Mouse (Mus musculus) Muller cell, postnatal 12 days (primary cell): Measurements from ENCODE around the gene Fbxl3.

Experiments used
- DNase-seq: peaks from one replicate; pipeline ENCODE4 v3.0.0-alpha.2; 2015; ENCODE audit errors: inconsistent ontology term

Gene Fbxl3

GRCm38 (mm10) chr14:103099238-103099933, at the start of gene Fbxl3:
Gene Fbxl3 (minus strand): TSS chr14:103099566.
- DNase-seq: peak; percentile 96

- DNase-seq: no peak
Measured at GRCm38 (mm10) chr14:103131991-103132390, 32.6 kb upstream of the Fbxl3 start.

DNA sequence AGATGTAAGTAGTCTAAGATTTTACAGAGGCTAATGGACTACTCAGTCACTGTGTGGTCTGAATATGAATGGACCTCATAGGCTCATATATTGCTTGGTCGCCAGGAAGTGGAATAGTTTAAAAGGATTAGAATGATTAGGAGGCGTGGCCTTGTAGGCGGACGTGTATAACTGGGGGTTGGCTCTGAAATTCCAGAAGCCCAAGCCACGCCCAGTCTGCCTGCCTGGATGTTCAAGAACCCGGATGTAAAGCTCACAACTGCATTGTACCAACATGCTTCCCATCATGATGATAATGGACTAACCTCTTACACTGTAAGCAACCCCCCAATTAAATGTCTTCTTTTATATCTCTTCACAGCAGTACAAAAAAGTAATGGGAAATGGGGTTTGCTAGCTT, 26.4 kb upstream of the Fbxl3 start:
- no peak for DNase-seq

- DNase-seq: no peak
Measured at GRCm38 (mm10) chr14:103114994-103115670, 15.8 kb upstream of the Fbxl3 start.

DNA sequence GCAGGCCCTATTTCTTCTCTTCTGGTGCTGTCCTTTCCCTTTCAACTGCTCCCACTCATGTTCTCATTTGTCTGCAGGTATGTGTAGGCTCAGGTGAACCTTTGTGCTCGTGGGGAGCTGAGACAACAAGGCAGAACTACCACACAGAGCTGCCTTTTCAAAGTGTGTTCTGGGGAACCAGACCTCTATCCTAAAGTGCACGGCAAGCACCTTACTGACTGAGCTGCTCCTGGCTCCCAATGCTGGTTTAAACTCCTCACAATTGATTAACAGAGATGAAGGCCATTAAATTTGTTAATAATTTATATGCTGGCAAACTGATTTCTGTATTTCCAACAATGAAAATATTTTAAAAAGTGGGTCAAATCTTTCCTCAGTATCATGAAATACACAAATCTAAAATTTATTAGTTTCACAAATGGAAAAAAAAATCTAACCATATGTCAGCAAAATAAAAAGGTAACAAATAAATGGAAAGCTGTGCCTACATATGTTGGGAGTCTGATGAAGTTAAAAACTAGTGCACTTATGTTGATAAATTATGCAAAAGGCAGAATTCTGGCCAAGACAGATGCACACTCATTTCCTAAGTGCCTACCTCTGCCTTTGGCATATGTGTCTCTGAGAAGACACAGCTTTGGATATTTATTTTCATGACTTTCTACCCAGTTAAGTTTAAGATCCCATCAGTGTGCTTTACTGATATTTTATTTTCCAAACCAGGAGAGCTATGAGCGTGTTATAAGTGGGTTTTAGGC, 13.4 kb upstream of the Fbxl3 start:
- DNase-seq: no peak

DNA sequence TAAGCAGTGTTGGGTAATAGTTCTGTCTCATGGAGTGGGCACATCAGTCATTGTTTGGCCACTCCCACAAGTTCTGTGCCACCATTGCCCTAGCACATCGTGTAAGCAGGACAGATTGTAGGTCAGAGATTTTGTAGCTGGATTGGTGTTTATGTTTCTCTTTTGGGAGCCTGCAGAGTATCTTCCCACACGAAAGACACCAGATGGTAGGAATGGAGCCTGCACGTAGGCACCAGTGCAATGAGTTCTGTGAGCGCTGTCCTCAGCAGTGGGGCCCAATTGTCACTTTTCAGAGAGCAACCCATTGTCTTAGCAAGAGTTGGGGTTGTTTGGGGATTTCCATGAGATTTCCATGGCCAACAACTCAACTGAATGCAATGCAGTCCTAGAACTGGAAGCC, 10.6 kb upstream of the Fbxl3 start:
- no peak for DNase-seq

- no peak for DNase-seq
Measured at GRCm38 (mm10) chr14:103106301-103106700, 6.9 kb upstream of the Fbxl3 start.

DNA sequence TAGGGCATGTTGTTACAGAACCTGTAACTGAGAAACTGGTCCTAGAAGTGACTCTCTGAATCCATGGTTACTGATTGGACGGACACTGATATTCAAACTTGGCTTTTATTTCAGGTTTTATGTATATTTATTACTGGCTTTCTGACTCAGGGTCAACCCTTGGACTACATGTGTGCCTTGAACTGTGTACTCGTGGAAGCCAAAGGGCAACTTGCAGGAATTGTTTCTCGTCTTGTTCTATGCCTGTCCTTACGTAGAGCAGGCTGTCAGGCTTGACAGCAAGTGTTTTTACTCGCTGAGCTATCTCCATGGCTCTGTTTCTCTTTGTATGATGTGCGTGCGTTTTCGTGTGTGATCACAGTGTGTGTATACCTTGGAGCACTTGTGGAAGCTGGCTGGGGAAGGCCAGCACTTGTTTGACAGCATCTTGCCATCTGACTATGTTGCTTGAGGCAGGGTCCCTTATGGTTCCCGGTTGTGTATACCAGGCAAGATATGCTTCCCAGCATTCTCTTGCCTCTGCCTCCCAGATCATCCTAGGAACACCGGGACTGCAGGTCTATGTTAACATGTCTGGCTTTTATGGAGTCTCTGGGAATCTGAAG, 3.5 kb upstream of the Fbxl3 start:
- DNase-seq: no peak

GRCm38 (mm10) chr14:103102246-103102645, 2.9 kb upstream of the Fbxl3 start:
- DNase-seq: no peak

DNA sequence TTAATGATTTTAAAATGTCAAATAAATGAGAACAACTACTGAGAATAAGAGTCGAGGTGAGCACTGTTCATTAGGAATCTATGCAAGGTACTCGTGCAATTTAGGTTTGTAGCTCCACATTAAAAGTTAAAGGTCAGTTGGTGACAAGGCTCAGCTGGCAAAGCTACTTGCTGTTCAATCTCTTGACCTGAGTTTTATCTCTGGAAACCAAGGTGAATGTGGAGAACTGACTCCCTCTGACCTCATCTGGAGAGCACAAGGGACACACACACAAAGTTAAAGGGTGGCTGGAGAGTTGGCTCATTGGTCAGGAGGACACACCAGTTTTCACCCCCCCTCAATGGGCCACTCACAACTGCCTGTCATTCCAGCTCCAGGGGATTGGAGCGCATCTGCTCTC, 1.8 kb upstream of the Fbxl3 start:
- DNase-seq: no peak

DNA sequence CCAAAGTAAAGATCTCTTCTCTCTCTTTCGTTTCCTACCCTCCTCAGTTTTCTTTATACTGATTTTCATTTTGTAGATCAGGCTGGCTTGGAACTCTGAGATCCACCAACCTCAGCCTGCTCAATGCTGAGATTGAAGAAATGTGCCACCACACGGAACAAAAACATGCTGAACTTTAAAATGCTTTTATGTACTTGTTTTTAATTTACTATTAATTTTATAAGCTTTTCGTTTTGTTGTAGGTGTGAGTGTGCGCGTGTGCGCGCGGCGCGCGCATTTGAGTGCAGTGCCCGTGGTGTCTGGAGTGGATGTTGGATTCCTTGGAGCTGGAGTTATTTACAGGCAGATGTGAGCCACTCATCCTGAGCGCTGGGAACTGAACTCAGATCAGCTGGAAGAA, 930 bp upstream of the Fbxl3 start:
- no peak for DNase-seq

DNA sequence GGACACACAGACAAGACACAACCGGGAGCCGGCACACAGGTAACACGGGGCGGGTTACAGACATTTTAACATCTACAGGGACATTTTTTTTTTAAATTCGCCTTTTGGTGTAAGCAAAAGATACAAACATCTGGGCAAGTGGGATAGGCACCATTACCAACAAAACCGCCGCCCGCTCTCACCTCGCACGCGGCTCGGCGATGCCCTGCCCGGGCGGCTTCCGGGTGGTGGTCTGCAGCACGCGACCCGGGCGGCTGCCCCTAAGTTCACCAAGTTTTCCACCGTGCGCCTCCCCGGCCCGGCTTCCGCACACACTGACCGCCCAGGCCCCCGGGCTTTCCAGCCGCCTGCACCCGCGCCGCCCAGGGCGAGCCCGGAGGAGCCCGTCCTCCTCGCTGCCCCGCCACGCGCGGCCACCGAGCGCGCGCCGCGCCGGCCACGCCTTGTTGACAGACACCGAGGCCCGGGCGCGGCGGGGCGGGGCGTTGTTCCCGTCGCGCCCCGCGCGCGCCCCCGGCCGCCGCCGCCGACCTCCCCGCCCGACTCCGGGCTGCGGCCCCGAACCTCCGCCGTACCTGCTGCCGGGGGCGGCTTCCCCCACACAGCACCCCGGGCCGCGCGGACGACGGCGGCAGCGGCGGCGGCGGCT, 655 bp downstream of the Fbxl3 start:
- DNase-seq: peak; percentile 92

- DNase-seq: peak; percentile 17
Measured at GRCm38 (mm10) chr14:103098213-103098586, 1.2 kb downstream of the Fbxl3 start.

DNA sequence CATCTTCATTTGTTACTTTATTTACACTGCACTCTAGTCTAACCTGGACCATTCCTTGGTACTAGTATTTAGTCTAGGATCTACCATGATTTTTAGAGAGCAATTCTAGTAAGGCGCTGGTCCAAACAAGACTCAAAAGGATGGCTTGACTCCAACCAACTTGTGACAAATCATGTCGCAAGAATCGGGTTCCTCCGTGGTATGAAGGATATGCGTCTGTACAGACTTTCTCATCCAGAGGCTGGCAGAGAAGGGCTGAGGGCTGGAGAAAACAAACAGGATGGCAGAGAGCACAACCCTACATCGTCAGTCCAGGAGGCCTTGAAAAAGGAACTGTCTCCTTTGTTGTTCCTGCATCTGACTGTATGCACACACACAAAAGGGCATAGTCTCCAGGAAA, 2.7 kb downstream of the Fbxl3 start:
- peak; percentile 41 for DNase-seq

GRCm38 (mm10) chr14:103095826-103096225, 3.5 kb downstream of the Fbxl3 start:
- DNase-seq: no peak

GRCm38 (mm10) chr14:103095036-103095435, 4.3 kb downstream of the Fbxl3 start:
- no peak for DNase-seq

DNA sequence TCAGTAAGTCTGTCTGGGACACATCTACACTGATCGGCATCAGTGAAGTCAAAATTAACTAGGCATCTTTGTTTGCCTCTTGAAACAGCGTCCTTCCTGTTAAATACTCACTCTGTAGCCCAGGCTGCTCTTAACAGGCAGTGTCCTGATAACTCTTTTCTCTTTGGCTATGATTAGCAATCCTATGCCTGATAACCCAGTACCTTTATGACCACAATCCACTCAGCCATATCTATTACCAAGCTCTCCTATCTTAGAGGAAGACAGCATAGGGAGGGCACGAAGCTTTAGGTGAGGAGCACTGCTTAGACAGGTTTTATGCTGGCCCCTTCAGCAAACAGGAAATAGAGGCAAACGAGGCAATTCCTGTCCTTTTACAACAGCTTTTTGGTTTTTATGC, 5.7 kb downstream of the Fbxl3 start:
- no peak for DNase-seq

GRCm38 (mm10) chr14:103093236-103093635, 6.1 kb downstream of the Fbxl3 start:
- DNase-seq: no peak

DNA sequence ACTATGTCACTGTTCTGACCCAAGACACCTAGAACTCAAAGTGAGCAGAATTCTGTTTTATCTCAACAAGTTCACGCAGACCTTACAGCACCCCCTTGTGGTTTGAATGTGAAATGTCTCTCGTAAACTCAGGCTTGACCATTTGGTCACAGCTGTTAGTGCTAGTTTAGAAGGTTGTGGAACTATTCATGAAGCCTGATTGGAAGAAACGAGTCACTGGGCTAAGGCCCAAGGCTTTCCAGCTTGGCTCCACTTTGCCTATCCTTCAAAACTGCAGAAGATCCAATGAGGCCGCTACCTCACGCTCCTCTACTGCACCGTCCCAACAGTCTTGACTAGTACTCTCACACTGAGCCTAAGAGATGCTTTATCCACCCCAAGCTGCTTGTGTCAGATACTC, 10.7 kb downstream of the Fbxl3 start:
- DNase-seq: peak; percentile 47

DNA sequence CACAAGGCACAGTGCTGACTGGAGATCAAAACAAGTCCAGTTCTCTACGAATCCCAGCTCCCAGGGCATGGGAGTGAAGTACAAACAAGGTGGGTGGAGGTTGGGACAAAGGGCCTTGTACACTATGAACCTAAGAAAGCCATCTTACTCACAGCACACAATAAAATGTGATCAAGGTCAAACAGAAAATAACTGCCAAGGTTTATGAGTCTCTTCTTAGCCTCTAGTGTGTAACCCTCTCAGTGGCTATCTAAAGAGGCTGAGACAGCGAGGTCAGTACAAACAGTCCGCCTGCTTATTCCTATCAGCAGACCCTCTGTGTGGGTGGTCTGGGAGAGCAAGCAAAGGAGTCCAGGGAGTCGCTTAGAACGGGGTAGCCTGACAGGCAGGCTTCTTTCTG, 11.5 kb downstream of the Fbxl3 start:
- no peak for DNase-seq

DNA sequence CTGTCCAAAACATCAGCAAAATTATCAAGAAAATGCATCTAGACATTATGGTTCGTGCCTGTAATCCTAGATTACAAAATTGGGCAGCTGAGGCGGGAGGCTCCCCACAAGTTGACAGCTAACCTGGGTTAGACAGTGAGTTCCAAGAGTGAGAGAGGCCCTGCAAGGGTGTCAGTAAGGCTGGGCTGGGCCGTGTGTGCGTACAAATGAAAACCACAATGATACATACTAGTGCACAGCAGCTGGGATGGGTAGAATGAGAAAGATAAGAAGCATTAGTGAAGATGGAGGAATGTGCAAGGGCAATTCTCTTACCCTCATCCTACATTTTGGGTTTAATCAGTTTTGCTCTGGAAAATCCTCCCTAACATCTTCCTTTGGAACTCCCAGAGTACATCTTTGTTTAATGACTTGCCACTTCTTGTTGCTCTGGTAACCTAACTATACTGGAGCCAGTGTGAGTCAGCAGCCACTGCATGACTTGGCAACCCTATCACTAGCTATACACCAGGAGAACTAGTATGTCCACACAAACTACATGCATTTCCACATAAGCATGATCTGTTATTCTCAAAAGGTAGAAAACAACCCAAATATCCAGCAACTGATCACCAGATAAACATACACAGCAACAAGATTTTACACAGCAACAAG, 12.6 kb downstream of the Fbxl3 start:
- DNase-seq: peak; percentile 56
